Mouse (Mus musculus): ENCODE data around the gene Muc4.

Muc4 gene

DNA sequence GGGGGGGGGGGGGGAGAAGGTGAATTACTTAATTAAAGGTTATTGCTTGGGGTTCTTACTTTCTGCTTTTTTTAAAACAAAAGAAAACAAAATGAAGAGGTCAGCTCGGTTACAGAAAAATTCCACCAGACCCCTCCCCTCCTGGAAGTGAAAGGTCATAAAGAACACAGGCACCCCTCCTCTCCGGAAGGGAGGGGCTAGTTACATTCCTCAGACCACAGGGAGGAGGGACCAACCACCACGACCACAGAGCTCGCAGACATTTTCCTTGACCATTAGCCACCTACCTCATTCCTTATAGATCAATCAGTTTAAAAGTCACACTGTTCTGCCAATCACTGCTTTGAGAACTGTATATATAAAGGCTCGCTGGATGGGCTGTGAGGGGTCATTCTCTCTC lies 68.2 kb downstream of the Muc4 start:
- no peak for DNase-seq (ENCODE audit: low read depth, low spot score)

DNA sequence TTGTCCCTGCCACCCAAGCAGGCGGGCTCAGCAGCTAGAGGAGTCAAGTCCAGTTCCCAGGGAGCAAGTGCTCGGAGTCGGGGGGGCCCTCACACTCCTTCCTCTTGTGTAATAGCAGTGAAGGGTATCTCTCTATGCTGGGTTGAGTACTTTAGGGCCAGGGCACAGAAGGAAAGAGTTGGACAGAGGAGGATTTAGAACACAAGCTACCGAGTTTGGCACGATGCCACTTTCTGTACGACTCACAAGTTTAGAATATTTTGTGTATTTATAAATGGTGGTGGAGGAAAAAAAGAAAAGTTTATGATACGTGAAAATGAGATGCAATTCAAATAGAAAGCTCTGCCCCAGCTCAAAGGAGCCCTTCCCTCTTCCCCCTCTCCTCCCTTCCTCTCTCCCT lies 69.5 kb downstream of the Muc4 start:
- no peak for DNase-seq (ENCODE audit: low read depth, low spot score)

- no peak for DNase-seq (ENCODE audit: low read depth, low spot score)
These were observed 71.9 kb downstream of the Muc4 start for GRCm38 (mm10) chr16:32807408-32808185.

DNA sequence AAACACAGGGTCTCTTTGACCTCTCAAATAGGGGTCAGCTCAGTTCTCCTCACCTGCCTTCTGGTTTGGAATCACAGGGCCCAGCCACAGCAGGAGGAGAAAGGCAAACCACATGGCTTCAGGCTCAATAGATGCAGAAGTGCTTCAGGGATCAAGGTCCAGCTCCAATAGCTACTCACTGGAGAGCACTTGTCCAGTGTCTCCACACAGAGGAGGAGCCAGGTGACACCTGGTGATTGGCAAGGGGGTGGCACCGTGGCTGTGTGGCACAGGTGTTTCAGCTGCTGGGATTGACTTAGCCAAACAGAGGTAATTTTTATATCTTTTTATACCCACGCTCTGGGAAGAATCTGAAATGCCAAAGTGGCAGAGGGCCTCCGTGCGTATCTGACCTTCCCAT lies 74.6 kb downstream of the Muc4 start, which contains the start of gene Smbd1:
Gene Smbd1 (minus strand): TSS at position 157 of the 400 bp plus-strand sequence.
- no peak for DNase-seq (ENCODE audit: low read depth, low spot score)

DNA sequence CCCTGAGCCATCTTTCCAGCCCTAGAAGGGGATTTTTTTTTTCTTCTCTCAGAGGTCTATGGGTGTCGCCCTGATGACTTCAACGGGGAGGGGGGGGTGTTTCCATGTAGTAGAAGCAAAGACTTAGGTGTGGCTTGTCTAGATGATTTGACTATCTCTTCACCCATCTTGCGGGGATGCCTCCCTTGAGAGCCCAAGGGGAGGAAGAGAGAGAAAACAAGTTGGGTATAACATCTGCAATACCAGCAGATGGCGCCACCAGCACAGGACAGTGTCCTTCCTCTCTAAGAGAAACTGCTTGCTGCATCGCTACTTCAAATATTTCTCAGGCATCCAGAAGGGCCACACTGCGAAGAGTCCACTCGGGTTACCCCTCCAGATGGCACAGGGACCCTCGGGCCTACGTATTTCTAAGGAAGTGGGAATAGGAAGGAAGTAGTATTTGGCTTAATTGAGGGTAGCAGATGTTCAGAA lies 77.2 kb downstream of the Muc4 start:
- peak; percentile 91 for DNase-seq (ENCODE audit: low read depth, low spot score)

GRCm38 (mm10) chr16:32813362-32813761 lies 77.7 kb downstream of the Muc4 start:
- DNase-seq (ENCODE audit: low read depth, low spot score), result no peak

DNA sequence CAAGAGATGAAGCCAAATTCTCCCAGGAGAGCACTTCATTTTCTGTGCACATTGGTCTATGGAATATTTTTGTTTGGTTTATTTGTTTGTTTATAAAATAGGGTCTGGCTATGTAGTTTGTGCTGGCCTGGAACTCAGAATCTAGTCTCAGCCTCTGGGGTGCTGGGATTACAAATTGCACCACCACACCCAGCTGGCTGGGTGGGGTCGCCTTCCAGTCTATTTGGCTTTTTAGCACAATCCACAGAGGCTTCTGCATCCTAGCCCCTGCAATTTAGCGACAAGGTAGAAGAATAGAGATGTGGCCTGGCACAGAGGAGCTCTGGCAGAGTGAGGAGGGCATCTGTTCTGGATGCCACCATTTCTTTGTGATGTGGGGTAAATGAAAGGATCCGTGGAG lies 78.1 kb downstream of the Muc4 start:
- no peak for DNase-seq (ENCODE audit: low read depth, low spot score)

DNA sequence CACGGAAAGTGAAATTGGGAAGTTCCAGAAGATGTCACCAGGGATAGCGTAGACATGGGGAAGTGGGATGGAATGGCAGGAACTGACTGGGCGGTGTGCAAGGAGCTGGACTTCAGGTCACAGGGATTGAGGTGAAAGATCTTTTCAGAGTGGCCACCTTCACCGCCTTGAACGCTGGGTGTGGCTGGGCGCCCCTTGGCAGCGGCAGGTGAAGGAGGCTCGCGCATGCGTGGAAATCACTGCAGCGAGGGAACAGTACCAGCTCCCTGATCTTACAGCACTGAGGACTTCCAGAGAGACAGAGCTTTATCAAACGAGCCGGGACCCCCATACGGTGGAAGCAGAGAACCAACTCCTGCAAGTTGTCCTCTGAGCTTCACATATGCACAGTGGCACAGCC lies 78.9 kb downstream of the Muc4 start:
- peak; percentile 24 for DNase-seq (ENCODE audit: low read depth, low spot score)

- DNase-seq (ENCODE audit: low read depth, low spot score), result peak; percentile 68
These were observed 79.5 kb downstream of the Muc4 start for GRCm38 (mm10) chr16:32815160-32815605.

DNA sequence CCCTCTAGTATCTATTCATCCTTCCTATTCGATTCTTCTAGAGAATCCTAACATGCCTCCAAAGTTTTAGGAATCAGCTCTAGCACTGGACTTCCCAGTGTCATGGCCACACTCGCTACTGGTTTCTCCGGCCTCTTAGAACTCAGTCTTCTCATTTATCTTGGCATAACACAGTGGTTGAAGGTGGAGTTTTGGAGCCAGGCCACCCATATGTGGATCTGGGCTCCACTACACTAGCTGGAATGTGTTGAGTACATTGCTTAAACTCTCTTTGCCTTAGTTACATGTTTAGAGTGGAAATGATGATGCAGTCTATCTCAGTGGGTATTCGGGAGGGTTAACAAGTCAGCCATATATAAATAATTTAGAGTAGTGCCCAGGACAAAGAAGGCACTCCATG lies 82.3 kb downstream of the Muc4 start:
- DNase-seq (ENCODE audit: low read depth, low spot score), result no peak

DNA sequence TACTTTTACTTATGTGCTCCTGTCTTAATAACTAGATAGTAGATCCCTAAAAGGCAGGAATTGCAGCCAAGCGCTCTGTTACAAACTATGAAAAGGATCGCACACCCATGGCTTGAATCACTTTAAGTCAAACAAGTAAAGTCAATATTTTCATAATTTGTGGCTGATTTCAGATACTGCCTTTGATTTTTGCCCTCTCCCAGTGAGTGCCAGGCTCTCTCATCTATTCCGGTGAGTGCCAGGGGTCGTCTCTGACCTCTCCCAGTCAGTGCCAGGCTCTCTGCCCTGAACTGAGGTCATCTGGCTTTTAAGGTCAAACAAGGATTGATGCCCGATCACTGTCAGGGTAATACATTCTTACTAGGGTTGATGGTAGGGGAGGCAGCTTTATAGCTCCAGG lies 82.8 kb downstream of the Muc4 start:
- DNase-seq (ENCODE audit: low read depth, low spot score), result no peak

DNA sequence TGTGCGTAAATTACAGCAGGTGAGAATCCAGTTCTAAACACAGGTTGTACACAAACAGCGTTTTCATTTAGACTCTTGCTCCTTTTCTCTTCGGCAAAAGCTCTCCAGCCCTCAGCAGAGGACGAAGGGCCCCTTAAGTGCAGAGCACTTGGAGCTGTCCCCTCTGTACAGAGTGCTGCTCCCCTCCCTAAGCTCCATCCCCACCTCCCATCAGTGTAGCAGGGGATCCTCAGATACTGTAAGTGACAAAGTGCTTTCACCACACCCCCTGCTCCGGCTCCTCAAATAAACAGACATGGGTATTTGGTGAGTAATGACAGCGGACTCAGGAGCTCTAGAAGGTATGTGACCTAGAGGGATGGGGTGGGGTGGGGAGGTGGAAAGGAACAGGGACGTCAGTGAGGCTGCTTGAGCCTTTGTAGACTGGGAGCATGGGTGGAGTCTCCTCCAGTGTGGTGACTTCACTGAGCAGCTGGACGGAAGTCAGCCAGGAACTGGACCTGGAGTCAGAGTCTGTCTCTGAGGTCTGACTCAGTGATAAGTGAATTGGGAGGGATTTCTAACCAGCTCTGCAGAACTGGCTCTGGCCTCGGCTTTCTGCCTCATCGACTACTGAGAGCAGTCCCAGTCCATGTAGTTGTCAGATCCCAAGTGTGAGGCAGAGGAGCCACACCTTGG lies 86.2 kb downstream of the Muc4 start:
- DNase-seq (ENCODE audit: low read depth, low spot score), result no peak

DNA sequence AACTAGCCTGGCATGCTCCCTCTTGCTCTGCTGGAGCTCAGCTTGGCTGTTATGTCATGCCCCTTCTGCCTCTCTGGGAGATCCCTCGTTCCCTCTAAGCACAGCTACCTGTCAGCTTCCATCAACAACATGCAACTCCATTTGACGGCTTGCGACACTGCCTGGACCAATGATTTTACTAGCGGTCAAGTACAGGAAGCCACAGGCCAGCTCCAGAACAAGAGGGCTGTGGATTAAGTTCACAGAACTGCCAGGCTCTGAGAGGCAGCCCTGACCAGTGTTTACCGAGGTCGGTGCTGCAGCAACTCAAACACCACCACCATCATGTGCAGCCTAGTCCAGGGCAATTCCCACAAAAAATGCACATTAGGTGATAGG lies 86.8 kb downstream of the Muc4 start:
- no peak for DNase-seq (ENCODE audit: low read depth, low spot score)

DNA sequence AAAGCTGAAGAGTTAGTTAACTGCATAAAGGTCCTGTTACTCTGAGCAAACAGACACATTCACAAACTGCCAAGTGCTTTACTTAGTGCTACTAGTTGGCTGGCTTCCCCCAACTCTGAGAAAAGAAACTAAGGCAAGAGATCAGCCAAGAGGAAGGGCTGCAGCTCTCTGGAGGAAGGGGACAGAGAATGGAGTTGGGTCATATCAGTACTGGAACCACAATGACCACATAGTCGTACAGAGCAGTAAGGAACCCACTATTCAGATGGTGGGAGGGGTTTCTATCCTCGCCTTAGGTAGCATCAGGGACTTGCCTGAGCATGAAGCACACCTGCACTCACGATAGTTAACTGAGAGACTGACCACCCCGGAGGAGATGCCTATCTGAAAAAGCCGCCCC lies 87.2 kb downstream of the Muc4 start:
- no peak for DNase-seq (ENCODE audit: low read depth, low spot score)

- no peak for DNase-seq (ENCODE audit: low read depth, low spot score)
These were observed 87.8 kb downstream of the Muc4 start for GRCm38 (mm10) chr16:32823487-32823886.

DNA sequence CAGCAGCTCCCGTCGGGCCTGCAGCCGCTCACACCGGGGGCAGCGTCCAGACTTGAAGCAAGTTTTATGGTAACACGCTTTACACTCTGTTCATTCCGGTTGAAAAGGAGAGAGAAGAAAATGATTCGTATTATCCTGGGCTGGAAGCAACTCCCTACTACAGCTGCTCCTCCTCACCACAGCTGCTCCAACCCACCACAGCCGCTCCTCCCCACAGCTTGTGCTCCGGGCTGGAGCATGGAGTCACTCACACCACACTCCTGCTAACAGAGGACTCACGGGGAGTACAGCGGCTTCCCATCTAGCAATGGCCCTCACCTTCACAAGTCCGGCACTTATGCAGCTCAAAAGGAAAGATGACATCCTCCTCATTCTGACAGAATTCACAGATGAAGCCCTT lies 88.4 kb downstream of the Muc4 start:
- DNase-seq (ENCODE audit: low read depth, low spot score), result no peak

DNA sequence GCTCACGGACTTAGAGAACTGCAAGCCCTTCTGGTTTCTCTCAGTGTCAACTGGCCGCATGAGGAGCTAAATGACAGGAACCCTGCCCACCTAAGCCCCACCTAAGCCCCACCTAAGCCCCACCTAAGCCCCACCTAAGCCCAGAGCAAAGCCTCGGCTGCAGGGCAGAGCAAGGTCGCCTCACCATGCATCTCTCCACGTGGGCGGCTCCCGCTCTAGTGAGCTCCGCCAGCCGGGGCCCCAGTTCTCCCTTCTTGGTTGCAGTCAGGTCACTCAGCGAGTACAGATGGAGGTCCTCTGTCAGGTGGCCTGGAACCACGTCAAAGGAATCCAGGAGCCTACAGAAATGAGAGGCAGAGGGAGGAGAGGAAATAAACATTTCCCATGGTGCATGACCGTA lies 89.7 kb downstream of the Muc4 start:
- DNase-seq (ENCODE audit: low read depth, low spot score), result no peak

GRCm38 (mm10) chr16:32826521-32826920 lies 90.8 kb downstream of the Muc4 start:
- peak; percentile 20 for DNase-seq (ENCODE audit: low read depth, low spot score)

DNA sequence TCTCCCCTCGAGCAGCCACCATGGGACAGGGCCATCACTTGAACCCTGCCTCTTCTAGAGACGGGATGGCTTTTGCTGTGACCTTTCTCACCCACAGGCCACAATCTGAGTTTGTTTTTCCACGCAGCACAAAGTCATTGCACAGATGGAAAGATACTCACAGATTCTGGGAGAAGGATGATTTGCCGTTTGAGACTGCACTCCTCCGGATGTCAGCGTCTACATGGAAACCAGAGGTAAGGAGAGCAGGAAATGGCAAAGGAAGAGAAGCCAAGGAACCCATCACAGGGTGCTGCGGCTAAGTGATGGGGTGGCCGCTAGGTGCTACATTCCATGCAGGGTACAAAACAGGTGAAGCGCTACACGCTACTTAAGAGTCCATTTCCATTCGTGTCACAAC lies 93.4 kb downstream of the Muc4 start:
- DNase-seq (ENCODE audit: low read depth, low spot score), result no peak

DNA sequence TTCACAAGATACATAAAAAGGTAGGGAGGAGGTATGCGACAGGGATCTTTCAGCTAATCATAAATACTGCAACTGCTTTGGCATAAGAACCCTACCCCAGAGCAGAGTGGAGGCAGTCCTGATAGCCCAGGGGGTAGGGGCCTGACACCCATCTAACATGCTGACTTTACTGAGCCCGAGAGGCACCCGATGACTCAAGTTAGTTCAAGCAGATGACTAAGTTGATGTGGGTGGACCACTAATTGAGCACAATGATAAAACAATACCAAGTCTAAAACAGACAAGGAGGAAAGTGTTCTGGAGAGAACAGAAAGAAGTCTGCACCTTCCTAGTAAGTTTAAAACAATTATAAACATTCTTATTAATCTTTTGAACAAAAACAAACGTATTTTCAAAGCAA lies 95.8 kb downstream of the Muc4 start:
- no peak for DNase-seq (ENCODE audit: low read depth, low spot score)

Data from mesoderm, embryonic 11.5 days (tissue).